Comparison of ENCODE assay signal across 8 mouse cellular contexts in genomic region chr12:7978190-7978884, GRCm38 (mm10). TPM values are rescaled to one million over a fixed set of nuclear protein-coding genes. Genes with fewer than 3 reads are reported as not detected.
DNase-seq lines count a peak whose midpoint lies in the region; ATAC-seq lines count a peak whose summit lies in the region.

No protein-coding gene starts in this region.

- WGBS in embryonic facial prominence, embryonic 11.5 days: 43% methylated on average over 13 of the region's 13 CpGs
- 45% methylated on average over 13 of the region's 13 CpGs for WGBS in heart, embryonic 11.5 days (ENCODE audit: insufficient replicate concordance)
- WGBS in kidney, embryonic 15.5 days: 45% methylated on average over 13 of the region's 13 CpGs
- WGBS in limb, embryonic 13.5 days: 52% methylated on average over 13 of the region's 13 CpGs
- 41% methylated on average over 13 of the region's 13 CpGs for WGBS in midbrain, embryonic 16.5 days

- no peaks in the 10 kb centered on the region for H3K27me3 ChIP-seq in embryonic facial prominence, embryonic 11.5 days (ENCODE audit: control insufficient read depth, insufficient read depth, low read length)
- no peaks in the 10 kb centered on the region for H3K27me3 ChIP-seq in heart, embryonic 11.5 days (ENCODE audit: control insufficient read depth, insufficient read depth, low read length)
- no peaks in the 10 kb centered on the region for H3K27me3 ChIP-seq in kidney, embryonic 15.5 days
- H3K27me3 ChIP-seq in limb, embryonic 13.5 days: peaks cover 7% of the 10 kb centered on the region
- no peaks in the 10 kb centered on the region for H3K27me3 ChIP-seq in midbrain, embryonic 16.5 days (ENCODE audit: control insufficient read depth, insufficient read depth, low read depth, low read length)
- no peaks in the 10 kb centered on the region; the same call in 1 of the 2 replicates for H3K27me3 ChIP-seq in splenic B cell, adult 2 months (ENCODE audit: control insufficient read depth, insufficient read depth, low read length, poor library complexity, severe bottlenecking)

- no peak overlapping the region for H3K27ac ChIP-seq in embryonic facial prominence, embryonic 11.5 days (replicated peaks; ENCODE audit: low read depth, low read length)
- H3K27ac ChIP-seq in heart, embryonic 11.5 days (ENCODE audit: low read depth, low read length): no peak overlapping the region
- H3K27ac ChIP-seq in kidney, embryonic 15.5 days: no peak overlapping the region
- H3K27ac ChIP-seq in limb, embryonic 13.5 days: no peak overlapping the region
- H3K27ac ChIP-seq in midbrain, embryonic 16.5 days (ENCODE audit: low read length): no peak overlapping the region

- H3K4me2 ChIP-seq in embryonic facial prominence, embryonic 11.5 days (ENCODE audit: low read depth, low read length): no peak overlapping the region
- H3K4me2 ChIP-seq in heart, embryonic 11.5 days: no peak overlapping the region; the same call in 1 of the 2 replicates
- H3K4me2 ChIP-seq in kidney, embryonic 15.5 days: no peak overlapping the region
- H3K4me2 ChIP-seq in limb, embryonic 13.5 days (replicated peaks): no peak overlapping the region
- peak overlapping the region; percentile 29; the same call in 1 of the 2 replicates for H3K4me2 ChIP-seq in midbrain, embryonic 16.5 days (ENCODE audit: low read length)

- no peaks in the 10 kb centered on the region for H3K9me3 ChIP-seq in embryonic facial prominence, embryonic 11.5 days (replicated peaks; ENCODE audit: control insufficient read depth, low read length)
- H3K9me3 ChIP-seq in heart, embryonic 11.5 days (replicated peaks; ENCODE audit: control insufficient read depth, low read length): no peaks in the 10 kb centered on the region
- H3K9me3 ChIP-seq in kidney, embryonic 15.5 days (replicated peaks): no peaks in the 10 kb centered on the region
- no peaks in the 10 kb centered on the region for H3K9me3 ChIP-seq in limb, embryonic 13.5 days
- H3K9me3 ChIP-seq in midbrain, embryonic 16.5 days (replicated peaks; ENCODE audit: control insufficient read depth, low read length, poor library complexity, severe bottlenecking): no peaks in the 10 kb centered on the region

- H3K4me1 ChIP-seq in embryonic facial prominence, embryonic 11.5 days (ENCODE audit: control insufficient read depth, insufficient read depth, low read length): no peaks in the 10 kb centered on the region
- no peaks in the 10 kb centered on the region for H3K4me1 ChIP-seq in heart, embryonic 11.5 days (ENCODE audit: control insufficient read depth, insufficient read depth, low read length)
- 0 out of 2 replicates have a peak, but pooled peaks cover 3% of the 10 kb centered on the region for H3K4me1 ChIP-seq in kidney, embryonic 15.5 days
- no peaks in the 10 kb centered on the region for H3K4me1 ChIP-seq in limb, embryonic 13.5 days
- no peaks in the 10 kb centered on the region for H3K4me1 ChIP-seq in midbrain, embryonic 16.5 days (ENCODE audit: control insufficient read depth, insufficient read depth, low read length)

- peak; percentile 89 for ATAC-seq in embryonic facial prominence, embryonic 11.5 days (replicated peaks; ENCODE audit: insufficient number of reproducible peaks, low FRiP score, low TSS enrichment, low read depth)
- peak; percentile 57; the same call in 1 of the 2 replicates for ATAC-seq in heart, embryonic 11.5 days (replicated peaks; ENCODE audit: insufficient number of reproducible peaks, low FRiP score, low TSS enrichment)
- peak; percentile 77 for ATAC-seq in kidney, embryonic 15.5 days (replicated peaks; ENCODE audit: low FRiP score)
- peak; percentile 56; the same call in 1 of the 2 replicates for ATAC-seq in limb, embryonic 13.5 days (ENCODE audit: low FRiP score, low read depth)
- ATAC-seq in midbrain, embryonic 16.5 days: peak; percentile 90

- H3K4me3 ChIP-seq in embryonic facial prominence, embryonic 11.5 days (ENCODE audit: low read depth, low read length): no peak overlapping the region
- H3K4me3 ChIP-seq in heart, embryonic 11.5 days (ENCODE audit: low read depth, low read length): no peak overlapping the region
- no peak overlapping the region for H3K4me3 ChIP-seq in kidney, embryonic 15.5 days (replicated peaks)
- no peak overlapping the region for H3K4me3 ChIP-seq in limb, embryonic 13.5 days
- no peak overlapping the region for H3K4me3 ChIP-seq in midbrain, embryonic 16.5 days (ENCODE audit: low read depth, low read length)

- DNase-seq in urinary bladder, adult 18-20 months (ENCODE audit: low spot score in 2 of 2): peak; percentile 29 to 48
- no peak for DNase-seq in urinary bladder, postnatal 10 days (ENCODE audit: low spot score)
- peak; percentile 84 for DNase-seq in embryonic facial prominence, embryonic 11.5 days (ENCODE audit: low spot score)
- DNase-seq in splenic B cell, adult 2 months (ENCODE audit: low read depth, low spot score): peak; percentile 9

- no peaks in the 10 kb centered on the region for H3K36me3 ChIP-seq in embryonic facial prominence, embryonic 11.5 days (replicated peaks; ENCODE audit: control insufficient read depth, insufficient read depth, low read depth, low read length)
- H3K36me3 ChIP-seq in heart, embryonic 11.5 days (ENCODE audit: control insufficient read depth, insufficient read depth, low read length): no peaks in the 10 kb centered on the region
- no peaks in the 10 kb centered on the region for H3K36me3 ChIP-seq in kidney, embryonic 15.5 days
- H3K36me3 ChIP-seq in limb, embryonic 13.5 days: no peaks in the 10 kb centered on the region
- H3K36me3 ChIP-seq in midbrain, embryonic 16.5 days (ENCODE audit: control insufficient read depth, insufficient read depth, low read length): no peaks in the 10 kb centered on the region
- no peaks in the 10 kb centered on the region for H3K36me3 ChIP-seq in splenic B cell, adult 2 months (ENCODE audit: control insufficient read depth, insufficient read depth, low read length, poor library complexity, severe bottlenecking)

- H3K9ac ChIP-seq in embryonic facial prominence, embryonic 11.5 days (replicated peaks; ENCODE audit: low read length): no peak overlapping the region
- no peak overlapping the region for H3K9ac ChIP-seq in heart, embryonic 11.5 days (ENCODE audit: low read depth, low read length)
- H3K9ac ChIP-seq in kidney, embryonic 15.5 days: no peak overlapping the region
- no peak overlapping the region for H3K9ac ChIP-seq in limb, embryonic 13.5 days
- no peak overlapping the region for H3K9ac ChIP-seq in midbrain, embryonic 16.5 days (ENCODE audit: low read depth, low read length)

RNA-seq across cellular contexts. Expression of gene Apob, which starts 0.9 kb away (rescaled TPM):
- polyA plus RNA-seq in embryonic facial prominence, embryonic 11.5 days (2014; fragmentation: Nextera tagmentation; extraction: Ambion mirVana): 0.58 and 0.59 TPM in 2 replicates
- 0.32 and 1.8 TPM in 2 replicates for polyA plus RNA-seq in heart, embryonic 11.5 days (2014; fragmentation: Nextera tagmentation; extraction: Ambion mirVana)
- 0.67 and 1.8 TPM in 2 replicates for polyA plus RNA-seq in kidney, embryonic 15.5 days (2015; fragmentation: Nextera tagmentation; extraction: Ambion mirVana)
- 0.14 and 0.41 TPM in 2 replicates for polyA plus RNA-seq in limb, embryonic 13.5 days (2015; fragmentation: Nextera tagmentation; extraction: Ambion mirVana)
- not detected in 2 replicates for polyA plus RNA-seq in midbrain, embryonic 16.5 days (2015; fragmentation: Nextera tagmentation; extraction: Ambion mirVana)
